Mouse (Mus musculus) Patski (cell line): ENCODE measurements at regions not wholly inside any gene's neighbourhood (a gene's known extent, or its start where the extent isn't known, plus 50 kb on each side); places are given as distances from the start of the nearest gene placed in this dataset.

ENCODE experiments used
- ATAC-seq: fragments of 100-300 bp; one replicate; pipeline ENCODE4 v1.8.0; 2021
- CTCF ChIA-PET: fragments of 350-600 bp; sonication (Branson Sonifier 250); formaldehyde crosslinking; loops from one replicate; lab custom pipeline; 2022; ENCODE audit warnings: inconsistent platforms; lab: Charles Lee
- POLR2A ChIA-PET: fragments of 350-600 bp; sonication (Branson Sonifier 250); formaldehyde crosslinking; loops from one replicate; lab custom pipeline; 2022; ENCODE audit warnings: antibody characterized with exemption, inconsistent platforms; lab: Charles Lee
- DNase-seq: peaks from one replicate; pipeline ENCODE4 v3.0.0-alpha.2; 2011; ENCODE audit warnings: low read depth, low spot score
- H3K27me3 ChIP-seq: fragments of 371-371 bp; one replicate; pipeline ENCODE4 v1.5.1; 2021
- CTCF ChIP-seq: fragments of 100-300 bp; IDR thresholded peaks from one replicate; pipeline ENCODE4 v1.5.1; 2021
- in situ Hi-C: fragments of 300-500 bp; cut with MboI; formaldehyde crosslinking; loops from 3 replicates; pipeline ENCODE4 v1.11.1; 2018; ENCODE audit warnings: low pct_unique_long_range_greater_than_20kb, mixed read lengths

DNA sequence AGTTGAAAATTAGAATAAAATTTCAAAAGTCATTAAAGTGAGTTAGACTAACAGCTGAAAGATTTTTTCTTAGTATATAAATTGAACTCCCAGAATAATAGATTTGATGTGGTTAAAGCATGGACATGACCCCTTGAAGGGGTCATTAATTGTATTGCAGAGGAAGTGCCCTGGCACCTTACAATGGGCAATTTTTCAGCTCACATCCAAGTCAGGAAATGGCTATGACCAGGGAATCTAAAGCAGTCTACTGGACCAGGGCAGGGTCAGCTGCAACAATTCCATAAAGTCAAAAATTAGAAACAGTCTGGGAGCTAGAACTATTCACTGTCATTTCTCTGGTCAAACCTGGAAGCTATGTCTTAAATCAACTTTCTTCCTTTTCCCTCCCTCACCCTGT is 55.2 kb upstream of the Pcsk5 start:
- ChIA-PET CTCF (interaction anchor here (0.7 to 1.4 kb wide), 2 partner anchors 13 to 16 kb away, joined by 3 to 4 read pairs; no protein-coding TSS in a partner anchor), POLR2A (no interaction called here)
- in situ Hi-C loops = no loop called here
- no peak for ATAC-seq
- no peak for TF ChIP-seq CTCF
- H3K27me3 ChIP-seq = no peaks in the 10 kb centered on the region
- DNase-seq = no peak
